Mouse (Mus musculus): ENCODE results near the gene Ccdc155.

- TF ChIP-seq POLR2A (IDR thresholded peaks at IDR 0.05; ENCODE audit: extremely low read depth, insufficient read depth, low read length) = no peak
- no peak for TF ChIP-seq CTCF (IDR thresholded peaks at IDR 0.05; ENCODE audit: low read depth, low read length)
These were observed 42.1 kb downstream of the Ccdc155 start for GRCm38 (mm10) chr7:45162551-45162950.
